Mouse (Mus musculus) small intestine, adult 2 months (tissue): Measurements from ENCODE around the gene Thnsl2.

Experiments used
- CTCF ChIP-seq: fragments of 200-500 bp; IDR thresholded peaks from 2 replicates; pipeline ENCODE4 v1.5.1; 2012; ENCODE audit warnings: low read depth, mild to moderate bottlenecking, control low read depth, inconsistent platforms, low read length, moderate library complexity, mixed read lengths; ENCODE audit not compliant: insufficient replicate concordance, insufficient read length; ENCODE audit errors: extremely low read depth
- POLR2A ChIP-seq: fragments of 200-500 bp; IDR thresholded peaks from 2 replicates; pipeline ENCODE4 v1.6.1; 2012; ENCODE audit warnings: low read depth, mild to moderate bottlenecking, control low read depth, inconsistent platforms, low read length, moderate library complexity

GRCm38 (mm10) chr6:71106170-71106945, 37.9 kb downstream of the Thnsl2 start:
- TF ChIP-seq CTCF: no peak
- TF ChIP-seq POLR2A: no peak
